Mouse (Mus musculus): Measurements from ENCODE around the gene Usp53.

The Usp53 gene

DNA sequence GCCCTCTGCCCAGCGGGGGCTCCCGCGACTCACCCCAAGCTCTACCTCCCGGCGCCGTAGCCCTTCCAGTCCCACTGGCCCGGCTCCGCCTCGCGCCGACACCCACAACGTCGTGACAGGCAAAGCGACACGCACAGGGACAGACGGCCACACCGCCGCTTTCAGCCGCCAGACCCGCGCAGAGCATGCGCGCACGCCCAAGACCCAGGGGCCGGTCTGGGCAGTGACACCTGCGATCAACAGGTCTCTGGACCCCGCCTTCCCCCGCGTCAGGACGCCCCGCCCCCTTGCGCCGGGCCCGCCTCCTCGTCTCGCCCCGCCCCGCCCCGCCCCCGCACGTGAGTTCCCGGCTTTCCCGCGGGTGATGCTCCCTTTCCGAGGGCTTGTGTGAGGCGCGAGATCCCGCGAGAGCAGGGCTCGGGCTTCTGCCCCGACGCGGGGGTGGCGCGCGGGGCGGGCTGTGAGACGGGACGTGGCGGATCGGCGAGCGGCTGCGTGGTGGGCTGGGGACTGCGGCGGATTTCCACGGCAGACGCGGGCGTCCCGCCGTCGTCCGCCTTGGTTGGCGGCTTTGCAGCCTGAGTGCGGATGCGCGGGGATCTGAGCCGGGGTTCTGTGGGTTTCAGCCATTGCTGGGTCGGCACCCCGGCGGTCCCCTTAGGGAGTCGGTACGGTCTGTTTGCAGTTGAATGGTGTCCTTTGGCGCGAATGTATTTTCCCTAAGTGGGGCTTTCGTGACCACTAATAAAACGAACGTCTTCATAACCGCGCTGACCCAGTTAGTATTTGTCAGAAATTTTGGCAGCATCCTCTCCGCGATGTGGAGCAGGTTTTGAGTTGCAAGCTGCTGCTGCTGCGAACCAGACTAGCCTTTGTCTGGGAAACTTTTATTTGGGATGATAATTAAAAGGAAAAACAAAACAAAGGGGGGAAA, at the start of gene Usp53:
Usp53 (minus strand) TSS at position 262 of the 934 bp plus-strand sequence.
- peak; percentile 74 to 85 for DNase-seq (ENCODE audit: low spot score in 2 of 2)

DNA sequence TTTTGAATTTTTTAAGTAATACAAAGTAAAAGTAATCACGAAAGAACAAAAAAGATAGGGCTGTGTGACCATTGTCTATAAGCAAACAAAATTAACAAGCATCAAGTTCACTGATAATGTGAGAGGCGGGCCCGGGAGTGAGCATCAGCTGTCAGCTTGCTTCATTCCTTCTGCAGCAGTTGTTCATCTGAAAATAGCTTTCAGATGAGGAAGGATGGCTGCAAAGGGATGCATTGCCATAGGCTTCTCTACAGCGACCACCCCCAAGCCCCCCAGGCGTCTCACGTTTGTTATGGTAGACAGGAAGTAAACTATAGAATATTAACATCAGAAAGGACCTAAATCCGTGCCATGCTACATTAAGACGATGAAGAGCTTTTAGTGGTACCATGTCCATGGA, 49.5 kb upstream of the Usp53 start:
- DNase-seq (ENCODE audit: low spot score in 2 of 2): no peak

DNA sequence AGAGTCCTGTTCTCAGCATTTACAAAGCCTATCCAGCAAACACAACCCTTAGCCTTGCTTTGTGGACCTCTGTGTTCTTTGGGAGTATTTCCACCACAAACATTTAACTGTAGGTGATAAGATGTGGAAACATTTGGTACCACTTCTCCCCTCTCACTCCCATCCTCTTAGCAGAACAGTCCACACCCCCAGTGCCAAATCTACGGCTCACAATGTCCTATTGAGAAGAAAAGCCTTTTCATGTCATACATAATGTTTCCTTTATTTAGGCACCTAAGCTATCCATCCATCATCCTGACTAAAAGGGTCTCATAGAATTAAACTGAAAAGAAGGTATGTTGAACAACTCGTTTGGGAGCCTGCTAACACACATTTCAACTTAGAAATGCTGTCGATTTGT, 41.3 kb upstream of the Usp53 start:
- no peak for DNase-seq (ENCODE audit: low spot score in 2 of 2)

DNA sequence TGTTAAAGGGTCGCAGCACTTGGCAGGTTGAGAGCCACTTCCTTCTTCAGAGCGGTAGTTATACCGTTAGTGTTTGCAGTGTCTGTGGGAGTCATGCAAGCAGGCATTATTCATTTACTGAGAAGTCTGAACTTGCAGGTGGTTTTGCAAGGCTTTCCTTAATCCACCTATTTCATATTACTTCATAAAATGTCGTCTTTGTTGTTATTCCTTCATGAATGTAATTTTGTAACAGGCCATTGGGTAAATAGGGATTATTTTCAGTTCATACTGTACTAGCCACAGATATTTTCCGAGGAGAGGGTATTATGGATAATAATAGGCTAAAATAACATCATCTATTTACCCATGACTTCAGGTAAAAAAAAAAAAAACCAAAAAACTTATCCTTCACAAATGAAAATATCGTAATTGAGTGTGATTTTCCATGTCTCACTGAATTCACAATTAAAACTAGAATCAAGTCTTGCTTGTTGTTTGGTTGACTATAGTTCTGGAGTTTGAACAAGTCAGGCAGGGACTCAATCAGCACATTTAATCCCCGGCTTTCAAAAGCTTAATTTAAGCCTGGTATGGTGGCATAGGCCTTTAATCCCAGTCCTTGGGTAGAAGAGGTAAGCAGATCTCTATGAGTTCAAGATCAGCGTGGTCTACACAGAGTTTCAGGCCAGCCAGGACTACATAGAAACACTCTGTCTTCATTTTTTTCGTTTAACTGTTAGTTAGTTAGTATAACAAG, 40.4 kb upstream of the Usp53 start:
- DNase-seq (ENCODE audit: low spot score in 2 of 2): no peak

DNA sequence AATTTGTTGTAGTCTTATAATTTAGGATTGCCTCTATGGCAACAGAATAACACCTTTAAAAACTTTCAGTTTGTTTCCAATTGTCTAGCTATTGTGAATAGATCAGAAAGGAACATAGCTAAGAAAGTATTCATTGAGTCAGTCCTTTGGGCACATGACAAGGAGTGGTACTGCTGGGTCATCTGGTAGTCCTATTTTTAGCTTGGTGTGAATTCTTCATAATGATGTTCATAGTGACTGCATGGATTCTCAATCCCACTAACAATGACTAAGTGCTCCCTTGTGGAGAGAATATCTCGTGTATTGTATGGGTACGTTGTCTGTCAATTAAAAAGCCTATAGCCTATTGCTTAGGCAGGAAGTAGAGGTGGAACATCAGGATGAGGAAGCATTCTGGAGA, 34.5 kb upstream of the Usp53 start:
- no peak for DNase-seq (ENCODE audit: low spot score in 2 of 2)

DNA sequence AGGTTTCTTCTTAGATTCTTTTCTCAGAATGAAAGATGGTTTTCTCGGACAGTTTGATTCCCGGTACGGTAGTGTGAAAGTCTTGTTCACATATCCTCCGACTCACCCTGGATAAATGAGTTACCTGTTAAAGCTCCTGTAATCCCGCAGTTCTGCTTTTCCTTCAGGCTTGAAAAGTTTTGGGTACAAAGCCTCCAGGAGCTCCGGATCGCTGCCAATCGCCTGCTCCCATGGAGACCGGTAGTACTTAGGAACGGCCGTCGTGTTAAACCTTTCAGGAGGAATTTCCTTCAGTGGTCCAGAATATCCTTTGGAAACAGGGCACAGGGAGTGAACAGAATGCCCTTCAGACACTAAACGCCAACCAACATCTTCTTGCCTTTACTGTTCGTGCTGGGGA, 29.2 kb upstream of the Usp53 start:
- DNase-seq (ENCODE audit: low spot score in 2 of 2): no peak

DNA sequence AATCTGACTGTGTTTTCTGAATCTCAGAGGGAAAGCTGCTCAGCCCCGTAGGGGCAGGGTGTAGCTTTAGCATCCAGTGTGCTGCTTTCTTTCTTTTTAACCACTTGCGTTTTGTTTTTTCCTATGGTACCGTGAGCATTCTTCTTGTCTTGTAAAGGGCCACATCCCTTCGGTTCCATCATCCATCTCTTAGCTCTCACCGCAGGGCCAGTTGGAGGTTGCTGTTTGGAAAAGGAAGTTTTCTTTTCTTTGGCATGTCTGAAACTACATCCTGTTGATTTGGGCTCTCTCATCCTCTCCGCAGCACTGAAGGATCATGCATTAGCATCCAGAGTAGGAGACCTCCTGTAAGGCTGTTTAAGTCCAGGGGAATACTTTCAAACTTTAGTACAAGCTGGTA, 25.1 kb upstream of the Usp53 start:
- no peak for DNase-seq (ENCODE audit: low spot score in 2 of 2)

DNA sequence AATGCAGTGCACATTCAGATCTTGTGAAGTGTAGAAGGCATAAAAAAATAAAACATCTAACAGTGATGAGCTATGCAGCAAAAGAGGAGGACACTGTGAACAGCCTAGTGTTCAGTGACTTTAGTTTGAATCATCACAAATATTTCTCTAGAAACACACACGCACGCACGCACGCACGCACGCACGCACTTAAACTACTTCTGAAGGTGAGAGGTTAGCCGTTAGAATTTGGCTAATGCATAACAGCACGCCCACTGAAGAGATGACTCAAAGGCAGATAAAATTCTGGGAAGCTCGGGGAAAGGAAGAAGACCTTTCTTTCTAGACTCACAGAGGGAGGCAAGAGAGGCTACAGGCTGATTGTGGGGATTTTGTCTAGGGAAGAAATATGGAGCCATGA, 23.1 kb upstream of the Usp53 start:
- no peak for DNase-seq (ENCODE audit: low spot score in 2 of 2)

DNA sequence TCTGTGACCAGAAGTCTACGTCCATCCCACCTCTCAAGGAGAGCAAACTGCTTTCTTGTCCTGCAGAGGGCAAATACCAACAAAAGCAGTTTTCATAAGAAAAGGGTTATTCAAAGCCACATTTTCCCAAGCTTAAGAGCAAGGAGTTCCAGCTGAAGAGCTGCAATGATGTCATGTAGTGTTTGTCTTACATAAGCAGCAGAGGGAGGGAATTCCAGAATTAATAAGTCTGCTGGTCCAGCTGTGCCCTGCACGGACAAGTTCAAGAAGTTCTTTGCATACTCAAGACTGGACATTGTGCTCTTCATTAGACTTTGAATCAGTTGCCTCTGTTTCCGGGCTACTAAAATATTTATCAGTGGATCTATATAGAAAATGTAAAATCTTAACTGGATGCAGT, 16.7 kb upstream of the Usp53 start:
- no peak for DNase-seq (ENCODE audit: low spot score in 2 of 2)

DNA sequence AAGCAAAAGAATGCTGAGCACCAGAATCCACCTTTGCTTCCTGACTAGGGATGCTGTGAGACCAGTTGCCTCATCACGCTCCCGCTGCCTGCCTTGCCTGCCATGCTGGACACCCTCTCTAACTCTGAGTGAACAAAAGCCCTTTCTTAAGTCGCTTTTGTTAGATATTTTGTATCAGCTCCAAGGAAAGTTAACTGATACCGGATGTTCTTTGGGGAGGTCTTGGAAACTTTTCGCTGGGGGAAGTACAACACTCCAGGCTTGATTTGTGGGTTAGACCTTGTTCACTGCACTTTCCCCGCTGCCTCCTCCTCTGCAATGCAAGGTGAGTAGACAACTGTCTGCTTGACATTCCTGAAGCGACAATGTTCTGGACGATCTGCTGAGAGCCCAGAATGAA, 14.2 kb upstream of the Usp53 start:
- no peak for DNase-seq (ENCODE audit: low spot score in 2 of 2)

DNA sequence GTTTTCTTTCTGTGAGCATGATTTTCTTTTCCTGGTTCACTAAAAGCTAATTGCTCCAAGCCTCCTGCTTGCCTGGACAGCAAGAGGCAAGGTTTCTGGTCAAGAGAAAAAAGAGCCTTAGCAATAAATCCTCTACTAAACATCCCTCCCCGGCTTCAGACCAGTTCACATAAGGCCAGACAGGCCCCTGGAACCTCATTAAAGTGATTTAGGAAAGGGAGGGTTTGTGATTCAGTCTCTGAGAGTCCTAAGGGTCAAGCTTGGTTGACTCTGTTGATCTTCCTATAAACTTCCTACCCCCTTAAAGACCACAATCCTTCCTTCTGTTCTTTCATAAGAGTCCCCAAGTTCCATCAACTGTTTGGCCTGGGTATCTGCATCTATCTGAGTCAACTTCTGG, 12.7 kb upstream of the Usp53 start:
- no peak for DNase-seq (ENCODE audit: low spot score in 2 of 2)

DNA sequence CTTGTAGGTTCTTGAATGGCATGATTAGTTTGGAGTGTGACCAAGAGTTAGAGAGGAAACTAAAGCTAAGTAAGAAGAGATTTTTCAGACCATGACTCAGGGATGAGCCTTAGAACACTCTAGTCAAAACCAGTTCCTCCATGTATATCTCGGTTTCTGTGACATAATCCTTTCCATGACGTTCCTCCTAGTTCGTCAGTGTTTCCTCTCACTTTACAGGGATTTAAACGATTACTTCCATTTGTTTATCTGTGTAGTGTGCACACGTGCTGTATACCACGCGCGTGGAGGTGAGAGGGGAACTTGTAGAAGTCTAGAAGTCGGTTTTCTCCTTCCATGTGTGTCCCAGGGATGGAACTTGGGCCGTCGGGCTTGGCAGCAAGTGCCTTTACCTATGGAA, 2.6 kb upstream of the Usp53 start:
- no peak for DNase-seq (ENCODE audit: low spot score in 2 of 2)

DNA sequence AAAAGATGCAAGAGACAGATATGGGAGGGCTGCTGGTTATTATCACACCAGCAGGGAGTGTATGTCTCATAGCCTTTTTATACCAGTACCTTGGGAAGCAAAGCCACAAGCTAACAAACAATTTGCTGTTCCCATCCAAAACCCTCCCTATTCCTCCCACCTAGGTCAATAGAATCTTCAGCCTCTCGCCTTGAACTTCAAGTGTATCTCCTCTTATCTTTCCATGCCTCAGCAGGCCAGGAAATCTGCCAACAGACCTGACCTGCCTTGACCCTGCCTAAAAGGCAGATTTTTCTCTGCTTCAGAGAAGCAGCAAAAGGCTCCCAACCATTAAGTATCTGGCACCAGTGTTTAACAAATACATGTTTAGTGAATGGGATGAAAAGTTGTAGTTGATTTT, 2.1 kb upstream of the Usp53 start:
- no peak for DNase-seq (ENCODE audit: low spot score in 2 of 2)

DNA sequence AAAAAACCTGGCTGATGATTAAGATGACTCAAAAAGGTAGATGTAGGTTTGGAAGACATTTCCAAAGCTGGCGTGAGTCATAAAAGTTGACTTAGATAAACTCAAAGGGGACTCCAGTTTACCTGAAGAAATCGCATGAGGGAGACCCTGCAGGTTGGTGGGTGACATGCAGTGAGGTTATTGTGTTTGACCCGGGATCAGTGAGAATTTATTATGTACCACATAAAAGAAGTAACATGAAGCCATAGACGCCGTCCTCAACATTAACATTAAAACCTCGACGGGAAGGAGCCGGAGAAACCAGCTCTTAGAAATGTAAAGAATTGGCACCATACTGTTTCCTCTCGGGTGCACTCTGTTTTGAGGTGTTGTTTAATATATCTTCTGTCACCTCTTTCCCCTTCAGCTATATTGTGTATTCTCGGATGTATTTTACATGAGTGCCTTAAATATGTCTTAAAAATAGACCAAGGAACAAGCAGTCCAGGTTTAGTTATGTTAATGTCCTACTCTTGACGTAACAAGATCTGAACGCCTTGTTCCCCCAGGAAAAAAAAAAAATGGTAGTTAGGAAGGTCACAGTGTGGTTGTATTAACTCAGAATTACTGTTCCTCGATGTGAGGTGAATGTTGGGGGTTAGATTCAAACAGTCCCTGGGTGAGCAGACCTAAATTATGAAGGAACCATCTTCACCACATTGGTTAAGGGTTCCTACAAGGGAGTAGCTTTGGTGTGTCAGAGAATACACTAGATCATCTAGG, 1.1 kb upstream of the Usp53 start:
- DNase-seq (ENCODE audit: low spot score in 2 of 2): no peak

DNA sequence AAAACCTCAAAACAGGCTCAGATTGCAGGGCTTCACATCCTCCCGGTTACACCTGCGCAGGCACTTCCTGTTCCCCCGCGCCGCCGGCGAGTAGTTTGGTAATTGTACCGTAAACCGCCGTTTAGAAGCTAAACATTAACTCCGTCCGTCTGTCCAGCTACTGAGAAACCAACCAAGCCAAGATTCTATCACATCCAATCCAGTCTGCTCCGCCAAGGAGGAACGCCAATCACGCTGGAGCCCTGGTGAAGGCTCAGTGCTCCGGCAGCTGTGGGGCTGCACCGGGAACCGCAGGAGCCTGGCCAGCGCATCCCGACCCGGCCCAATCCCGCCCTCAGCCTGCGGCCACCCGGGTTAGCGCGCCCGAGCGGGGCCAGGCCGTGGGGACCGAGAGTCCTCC, 461 bp downstream of the Usp53 start:
- peak; percentile 18 to 46 for DNase-seq (ENCODE audit: low spot score in 2 of 2)

DNA sequence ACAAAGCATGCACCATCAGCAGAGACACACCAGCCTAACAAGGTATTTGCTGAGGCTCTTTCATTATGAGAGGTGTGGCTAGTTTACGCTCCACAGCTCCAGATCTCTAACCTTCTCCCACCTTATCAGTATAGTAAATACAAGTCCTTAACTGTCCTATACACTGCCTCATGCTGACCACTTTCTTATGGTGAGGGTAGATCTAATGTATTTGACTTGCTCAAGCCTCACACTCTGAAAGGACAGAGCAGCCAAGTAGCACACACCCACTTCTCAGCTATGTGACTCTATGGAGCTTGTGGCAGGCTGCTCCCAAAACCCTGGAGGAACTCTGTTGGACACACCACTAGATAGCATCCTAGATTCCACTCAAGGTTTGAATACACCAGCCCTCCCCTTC, 8.3 kb downstream of the Usp53 start:
- no peak for DNase-seq (ENCODE audit: low spot score in 2 of 2)

DNA sequence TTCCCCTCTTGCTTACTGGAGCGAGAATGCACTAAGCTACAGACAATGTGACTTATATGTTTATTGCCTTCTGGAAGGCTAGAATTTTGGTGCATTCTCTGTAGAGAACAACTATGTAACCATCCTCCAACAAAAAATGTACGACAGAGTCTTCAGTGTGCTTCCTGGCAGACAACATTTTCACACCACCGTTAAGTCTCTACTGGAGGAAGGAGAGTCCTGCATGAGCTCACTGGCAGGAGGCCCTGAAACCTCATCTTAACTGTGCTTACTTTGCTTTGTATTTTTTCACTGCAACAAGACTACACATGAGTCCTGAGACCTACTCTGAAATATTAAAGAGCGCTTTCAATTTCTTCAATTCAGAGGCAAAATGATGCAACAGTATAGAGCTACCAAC, 8.9 kb downstream of the Usp53 start:
- no peak for DNase-seq (ENCODE audit: low spot score in 2 of 2)

DNA sequence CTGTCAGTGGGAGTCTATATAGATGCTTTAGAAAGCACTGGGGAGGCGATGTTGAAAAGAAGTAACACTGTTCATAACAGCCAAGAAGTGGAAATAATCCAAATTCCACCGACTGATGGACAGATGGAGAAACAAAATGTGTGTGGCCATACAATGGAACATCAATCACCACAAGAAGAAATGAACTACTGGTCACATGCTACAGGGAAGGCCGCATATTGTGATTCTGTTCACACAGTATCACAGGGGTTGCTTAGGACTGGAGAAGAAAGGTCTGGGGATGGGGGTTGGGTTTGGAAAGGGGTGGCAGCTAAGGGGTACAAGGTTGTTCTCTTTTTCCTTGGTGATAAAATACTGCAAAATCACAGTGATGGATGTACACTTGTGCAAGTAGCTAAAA, 9.5 kb downstream of the Usp53 start:
- no peak for DNase-seq (ENCODE audit: low spot score in 2 of 2)

DNA sequence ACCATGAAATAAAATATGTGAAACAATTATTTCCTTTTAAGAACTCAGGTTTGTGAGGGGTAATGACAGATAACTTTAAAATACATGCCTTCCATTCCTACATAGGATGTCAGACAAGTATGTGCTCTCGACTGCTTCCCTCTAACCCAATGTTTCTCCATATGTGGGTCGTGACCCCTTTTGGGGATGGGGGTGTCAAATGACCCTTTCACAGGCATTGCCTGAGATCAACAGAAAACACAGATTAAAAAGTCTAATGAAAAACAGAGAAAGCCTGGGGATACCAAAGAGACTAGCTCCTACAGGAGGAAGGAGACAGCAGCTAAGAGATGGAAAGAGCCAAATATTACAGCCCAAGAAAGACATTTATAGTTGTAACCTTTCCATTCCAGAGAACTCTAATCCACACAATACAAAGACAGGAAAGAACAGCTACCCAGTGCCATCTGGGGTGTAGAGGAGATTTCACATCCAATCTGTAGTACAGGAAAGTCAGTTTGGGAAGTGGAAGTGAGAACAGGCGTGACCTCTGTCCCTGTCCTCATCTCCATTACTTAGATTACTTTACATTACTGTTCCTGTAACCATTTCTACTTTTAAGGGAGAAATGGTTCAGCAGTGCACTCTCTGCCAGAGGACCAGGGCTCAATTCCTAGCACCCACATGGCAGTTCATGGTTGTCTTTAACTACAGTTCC, 12.0 kb downstream of the Usp53 start:
- DNase-seq (ENCODE audit: low spot score in 2 of 2): no peak

DNA sequence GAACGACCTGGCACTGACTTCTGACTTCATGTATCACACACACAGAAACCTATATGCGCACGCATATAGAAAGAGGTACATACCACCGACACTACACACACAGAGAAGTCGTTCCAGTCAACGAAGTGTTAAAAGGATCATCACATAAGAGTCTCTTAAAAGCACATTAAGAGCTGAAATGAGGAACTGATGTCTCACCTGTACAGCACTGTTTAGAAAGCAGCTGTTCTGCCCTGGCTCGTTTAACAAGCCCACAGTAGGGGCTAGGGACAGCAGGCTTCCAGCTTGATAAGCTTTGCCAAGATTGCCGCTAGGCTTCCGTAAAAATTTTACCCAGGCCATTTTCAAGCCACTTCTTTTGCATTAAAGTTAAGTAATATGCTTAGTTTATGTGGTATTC, 15.9 kb downstream of the Usp53 start:
- no peak for DNase-seq (ENCODE audit: low spot score in 2 of 2)

DNA sequence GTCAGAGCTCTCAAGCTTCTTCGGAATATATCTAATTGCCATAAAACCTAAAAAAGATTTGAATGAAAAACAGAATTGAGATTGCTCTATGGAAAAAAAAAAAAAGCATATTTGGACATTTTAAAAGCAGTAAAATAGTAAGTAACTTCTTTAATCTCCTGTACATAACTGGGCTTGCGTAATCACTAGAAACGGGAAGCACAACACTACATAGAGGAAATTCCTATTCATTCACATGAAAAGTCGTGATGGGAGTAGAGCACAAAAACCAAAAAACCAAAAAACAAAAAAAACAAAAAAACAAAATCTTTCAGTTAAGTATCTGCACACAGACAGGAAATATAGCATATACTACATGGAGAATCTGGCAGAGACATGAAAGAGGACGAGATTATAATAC, 20.0 kb downstream of the Usp53 start:
- no peak for DNase-seq (ENCODE audit: low spot score in 2 of 2)

DNA sequence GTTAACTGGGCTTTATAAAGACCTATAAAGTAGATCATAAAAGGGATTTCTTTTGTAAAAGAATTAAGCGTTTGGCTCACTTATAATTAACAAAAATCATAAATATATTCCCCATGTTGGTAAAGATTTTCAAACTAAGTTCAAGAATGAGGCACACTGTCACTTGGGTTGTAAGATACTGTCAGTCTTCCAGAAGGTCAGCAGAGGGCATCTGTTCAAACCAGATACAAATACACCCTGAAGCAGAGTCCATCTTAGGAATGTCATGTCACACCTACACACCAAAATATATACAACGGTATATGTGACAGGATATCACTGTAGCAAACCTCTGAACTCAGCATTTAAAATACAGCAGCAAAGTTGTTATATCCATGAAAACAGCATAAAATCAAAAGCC, 34.2 kb downstream of the Usp53 start:
- no peak for DNase-seq (ENCODE audit: low spot score in 2 of 2)

Data from natural killer cell, adult 2 months (primary cell).